ENCODE assay signal across 25 mouse cellular contexts in the genomic region with DNA sequence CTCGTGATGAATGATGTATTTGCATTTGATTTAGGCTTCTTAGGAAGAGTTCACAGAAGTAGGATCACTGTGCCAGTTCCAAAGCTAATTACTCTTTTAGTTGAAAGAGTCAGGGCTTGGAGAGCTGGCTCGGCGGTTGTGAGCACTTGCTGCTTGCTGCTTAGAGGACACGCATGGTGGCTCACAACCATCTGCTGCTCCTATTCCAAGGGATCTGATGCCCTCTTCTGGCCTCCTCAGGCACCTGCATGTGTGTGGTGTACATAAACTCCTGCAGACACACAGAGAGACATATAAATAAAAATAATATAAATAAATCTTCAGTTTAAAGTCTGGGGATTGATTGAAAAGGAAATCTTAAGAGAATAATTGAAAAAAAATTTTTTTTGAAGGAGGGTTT. TPM values are rescaled to one million over a fixed set of nuclear protein-coding genes. Genes with fewer than 3 reads are reported as not detected.
DNase-seq lines count a peak whose midpoint lies in the region; ATAC-seq and TF ChIP-seq lines count a peak whose summit lies in the region.
"Had no signal": no experiment of that assay in that cellular context is flagged by ENCODE, and none has a peak within 500 bp of the region (broad histone marks: within the 10 kb centered on the region; RNA-seq: fewer than 3 reads in every experiment).

No protein-coding gene starts in this region.

- H3K4me3 ChIP-seq in forebrain, postnatal 0 days (ENCODE audit: low read depth, low read length): no peak overlapping the region
- no peak overlapping the region for H3K4me3 ChIP-seq in forebrain, embryonic 11.5 days (ENCODE audit: low read depth, low read length)
- H3K4me3 ChIP-seq in midbrain, postnatal 0 days (ENCODE audit: low read depth, low read length): no peak overlapping the region
- no peak overlapping the region for H3K4me3 ChIP-seq in midbrain, embryonic 11.5 days (ENCODE audit: low read depth, low read length)
- H3K4me3 ChIP-seq: embryonic facial prominence, embryonic 15.5 days; erythroblast, embryonic 14.5 days; forebrain, embryonic 12.5 days; gastrocnemius, adult 2 months; heart, embryonic 13.5 days; intestine, embryonic 15.5 days had no signal

- H3K4me1 ChIP-seq in forebrain, postnatal 0 days (ENCODE audit: insufficient read depth): peaks cover 5% of the 10 kb centered on the region; the same call in 1 of the 2 replicates
- no peaks in the 10 kb centered on the region for H3K4me1 ChIP-seq in forebrain, embryonic 11.5 days (replicated peaks; ENCODE audit: control insufficient read depth, insufficient read depth, low read length)
- no peaks in the 10 kb centered on the region for H3K4me1 ChIP-seq in midbrain, postnatal 0 days (ENCODE audit: insufficient read depth, low read length)
- H3K4me1 ChIP-seq in midbrain, embryonic 11.5 days (ENCODE audit: control insufficient read depth, insufficient read depth, low read length): no peaks in the 10 kb centered on the region
- H3K4me1 ChIP-seq: intestine, embryonic 15.5 days had no signal

- H3K27ac ChIP-seq in forebrain, postnatal 0 days (ENCODE audit: low read depth, low read length): no peak overlapping the region
- H3K27ac ChIP-seq in forebrain, embryonic 11.5 days (ENCODE audit: low read depth, low read length): no peak overlapping the region
- no peak overlapping the region for H3K27ac ChIP-seq in midbrain, postnatal 0 days (ENCODE audit: low read depth, low read length)
- H3K27ac ChIP-seq in midbrain, embryonic 11.5 days (ENCODE audit: low read depth, low read length): no peak overlapping the region
- H3K27ac ChIP-seq: embryonic facial prominence, embryonic 15.5 days; forebrain, embryonic 12.5 days; gastrocnemius, adult 2 months; heart, embryonic 13.5 days; intestine, embryonic 15.5 days had no signal

- WGBS in forebrain, postnatal 0 days: 37% methylated on average over 4 of the region's 4 CpGs
- 78% methylated on average over 4 of the region's 4 CpGs for WGBS in forebrain, embryonic 11.5 days
- WGBS in midbrain, postnatal 0 days: 78% methylated on average over 4 of the region's 4 CpGs
- WGBS in midbrain, embryonic 11.5 days: 90% methylated on average over 4 of the region's 4 CpGs

- H3K9me3 ChIP-seq in forebrain, postnatal 0 days (ENCODE audit: low read length): no peaks in the 10 kb centered on the region
- H3K9me3 ChIP-seq in forebrain, embryonic 11.5 days (ENCODE audit: control insufficient read depth, low read length): no peaks in the 10 kb centered on the region; the same call in 1 of the 2 replicates
- H3K9me3 ChIP-seq in midbrain, postnatal 0 days (ENCODE audit: low read length): no peaks in the 10 kb centered on the region
- no peaks in the 10 kb centered on the region for H3K9me3 ChIP-seq in midbrain, embryonic 11.5 days (ENCODE audit: control insufficient read depth, low read length)
- H3K9me3 ChIP-seq: embryonic facial prominence, embryonic 15.5 days; forebrain, embryonic 12.5 days; heart, embryonic 13.5 days; intestine, embryonic 15.5 days had no signal

- H3K9ac ChIP-seq in forebrain, postnatal 0 days: no peak overlapping the region
- no peak overlapping the region for H3K9ac ChIP-seq in forebrain, embryonic 11.5 days (ENCODE audit: low read length)
- H3K9ac ChIP-seq in midbrain, postnatal 0 days (replicated peaks; ENCODE audit: low read length, poor library complexity, severe bottlenecking): no peak overlapping the region
- no peak overlapping the region for H3K9ac ChIP-seq in midbrain, embryonic 11.5 days (ENCODE audit: low read length)
- H3K9ac ChIP-seq: embryonic facial prominence, embryonic 15.5 days; forebrain, embryonic 12.5 days; heart, embryonic 13.5 days; intestine, embryonic 15.5 days had no signal

- no peaks in the 10 kb centered on the region for H3K36me3 ChIP-seq in forebrain, postnatal 0 days (ENCODE audit: insufficient read depth)
- H3K36me3 ChIP-seq in forebrain, embryonic 11.5 days (ENCODE audit: control insufficient read depth, insufficient read depth, low read length): no peaks in the 10 kb centered on the region
- H3K36me3 ChIP-seq in midbrain, postnatal 0 days (ENCODE audit: insufficient read depth, low read length): no peaks in the 10 kb centered on the region
- H3K36me3 ChIP-seq in midbrain, embryonic 11.5 days (ENCODE audit: control insufficient read depth, insufficient read depth, low read length): no peaks in the 10 kb centered on the region
- H3K36me3 ChIP-seq: embryonic facial prominence, embryonic 15.5 days; forebrain, embryonic 12.5 days; heart, embryonic 13.5 days; intestine, embryonic 15.5 days had no signal

- no peak for DNase-seq in forebrain, postnatal 0 days
- no peak for DNase-seq in forebrain, embryonic 11.5 days (ENCODE audit: low spot score)
- peak; percentile 17 for DNase-seq in midbrain, postnatal 0 days (ENCODE audit: low spot score)
- DNase-seq in midbrain, embryonic 11.5 days (ENCODE audit: low spot score, missing footprints): no peak
- DNase-seq in R1 (ENCODE audit: low read depth, low spot score): peak; percentile 69
- no peak for DNase-seq in left cerebral cortex, adult 11 months (ENCODE audit: low spot score)
- DNase-seq: adrenal gland, adult 8-10 months; adrenal gland, postnatal 36 days; cerebellum, adult 11 months; cerebellum, adult 8-10 months; cerebellum, postnatal 14 days; embryo, embryonic 11 days; gastrocnemius, adult 2 months; gastrocnemius, postnatal 25 days; heart, adult 11 months; heart, postnatal 36 days had no signal

- H3K27me3 ChIP-seq in forebrain, postnatal 0 days (ENCODE audit: insufficient read depth, low read length): peaks cover 6% of the 10 kb centered on the region; the same call in 1 of the 2 replicates
- peaks cover 58% of the 10 kb centered on the region for H3K27me3 ChIP-seq in forebrain, embryonic 11.5 days (ENCODE audit: control insufficient read depth, insufficient read depth, low read length)
- H3K27me3 ChIP-seq in midbrain, postnatal 0 days (ENCODE audit: insufficient read depth, low read length): no peaks in the 10 kb centered on the region
- no peaks in the 10 kb centered on the region for H3K27me3 ChIP-seq in midbrain, embryonic 11.5 days (ENCODE audit: control insufficient read depth, insufficient read depth, low read length)
- H3K27me3 ChIP-seq: CH12.LX; embryonic facial prominence, embryonic 15.5 days; heart, embryonic 13.5 days; intestine, embryonic 15.5 days had no signal

- no peak overlapping the region for H3K4me2 ChIP-seq in forebrain, postnatal 0 days (ENCODE audit: low read depth)
- H3K4me2 ChIP-seq in forebrain, embryonic 11.5 days (ENCODE audit: low read depth, low read length, severe bottlenecking): no peak overlapping the region
- no peak overlapping the region for H3K4me2 ChIP-seq in midbrain, postnatal 0 days (ENCODE audit: low read depth, low read length, poor library complexity, severe bottlenecking)
- H3K4me2 ChIP-seq in midbrain, embryonic 11.5 days: no peak overlapping the region
- H3K4me2 ChIP-seq: embryonic facial prominence, embryonic 15.5 days; forebrain, embryonic 12.5 days; heart, embryonic 13.5 days; intestine, embryonic 15.5 days had no signal

- peak; percentile 22; the same call in 1 of the 2 replicates for TF ChIP-seq CTCF in forebrain, postnatal 0 days (IDR thresholded peaks at IDR 0.05; ENCODE audit: low read depth)
- no peak for TF ChIP-seq CTCF in midbrain, postnatal 0 days (IDR thresholded peaks at IDR 0.05)

- ATAC-seq in forebrain, postnatal 0 days: no peak
- no peak for ATAC-seq in forebrain, embryonic 11.5 days (replicated peaks; ENCODE audit: low FRiP score)
- no peak for ATAC-seq in midbrain, postnatal 0 days (ENCODE audit: low FRiP score)
- no peak for ATAC-seq in midbrain, embryonic 11.5 days (ENCODE audit: low FRiP score)
- no peak for ATAC-seq in inflammation-experienced regulatory T-cells, adult 6 months
- ATAC-seq: hindbrain, embryonic 16.5 days; intestine, embryonic 15.5 days; Patski had no signal

RNA-seq across cellular contexts. Expression of gene Gtf3c4, which starts 58.9 kb away (rescaled TPM):
- 59.4 and 86.0 TPM in 2 replicates for total RNA-seq in forebrain, postnatal 0 days (2014; rRNA removed)
- polyA plus RNA-seq in forebrain, postnatal 0 days (2015; fragmentation: Nextera tagmentation; extraction: Ambion mirVana): 11.1 and 15.8 TPM in 2 replicates
- polyA plus RNA-seq in forebrain, embryonic 11.5 days (2014; fragmentation: Nextera tagmentation; extraction: Ambion mirVana): 36.3 and 36.6 TPM in 2 replicates
- total RNA-seq in midbrain, postnatal 0 days (2014; rRNA removed): 66.3 and 84.2 TPM in 2 replicates
- 13.7 and 15.0 TPM in 2 replicates for polyA plus RNA-seq in midbrain, postnatal 0 days (2015; fragmentation: Nextera tagmentation; extraction: Ambion mirVana)
- polyA plus RNA-seq in midbrain, embryonic 11.5 days (2014; fragmentation: Nextera tagmentation; extraction: Ambion mirVana): 32.2 and 34.3 TPM in 2 replicates
- polyA plus RNA-seq in inflammation-experienced regulatory T-cells, adult 6 months (2017; shearing (Covaris generic)): 1 to 10 TPM; 1.5 to 3.1 (median 1.9) TPM

RNA-seq across cellular contexts. Expression of gene Ddx31, which starts 58.9 kb away (rescaled TPM):
- 22.3 and 22.9 TPM in 2 replicates for total RNA-seq in forebrain, postnatal 0 days (2014; rRNA removed)
- 9.0 and 10.0 TPM in 2 replicates for polyA plus RNA-seq in forebrain, postnatal 0 days (2015; fragmentation: Nextera tagmentation; extraction: Ambion mirVana)
- 19.7 and 21.6 TPM in 2 replicates for polyA plus RNA-seq in forebrain, embryonic 11.5 days (2014; fragmentation: Nextera tagmentation; extraction: Ambion mirVana)
- 18.2 and 18.5 TPM in 2 replicates for total RNA-seq in midbrain, postnatal 0 days (2014; rRNA removed)
- 8.3 and 10.3 TPM in 2 replicates for polyA plus RNA-seq in midbrain, postnatal 0 days (2015; fragmentation: Nextera tagmentation; extraction: Ambion mirVana)
- 18.8 and 20.7 TPM in 2 replicates for polyA plus RNA-seq in midbrain, embryonic 11.5 days (2014; fragmentation: Nextera tagmentation; extraction: Ambion mirVana)
- 10 to 100 TPM; 11.2 to 17.9 (median 11.8) TPM for polyA plus RNA-seq in inflammation-experienced regulatory T-cells, adult 6 months (2017; shearing (Covaris generic))

Comparison
In these comparisons a context has a peak if more than half of its experiments do, and no peak if none do; other contexts are left out.
1. DNase-seq: peak in midbrain, postnatal 0 days (single experiment) and R1 (single experiment); none in forebrain, postnatal 0 days (single experiment), forebrain, embryonic 11.5 days (single experiment), midbrain, embryonic 11.5 days (single experiment) and left cerebral cortex, adult 11 months (single experiment).